Mouse (Mus musculus) intestine, embryonic 15.5 days (tissue): ENCODE measurements around the gene Tm4sf20. TPM values are rescaled to one million over a fixed set of nuclear protein-coding genes. Genes with fewer than 3 reads are reported as not detected.
A peak's percentile ranks its signal among the peaks of the same experiment; 100 is the strongest.

Experiments
- ATAC-seq: fragments of 200-750 bp; cut with Nextera tagmentation; 2 replicates; pipeline ENCODE4 v1.8.0; 2017; ENCODE audit warnings: moderate TSS enrichment, moderate library complexity
- H3K27ac ChIP-seq: fragments of 300-500 bp; sonication (generic); 2 replicates; pipeline ENCODE4 v1.5.1; 2015; ENCODE audit warnings: mild to moderate bottlenecking, inconsistent platforms
- H3K27me3 ChIP-seq: fragments of 300-500 bp; sonication (generic); replicated peaks from 2 replicates; pipeline ENCODE4 v1.6.1; 2015; ENCODE audit warnings: inconsistent platforms
- H3K36me3 ChIP-seq: fragments of 300-500 bp; sonication (generic); 2 replicates; pipeline ENCODE4 v1.6.1; 2015; ENCODE audit warnings: inconsistent platforms
- H3K4me1 ChIP-seq: fragments of 300-500 bp; sonication (generic); replicated peaks from 2 replicates; pipeline ENCODE4 v1.6.1; 2015; ENCODE audit warnings: inconsistent platforms
- H3K4me2 ChIP-seq: fragments of 300-500 bp; sonication (generic); replicated peaks from 2 replicates; pipeline ENCODE4 v1.6.1; 2015; ENCODE audit warnings: mild to moderate bottlenecking, inconsistent platforms
- H3K4me3 ChIP-seq: fragments of 300-500 bp; sonication (generic); replicated peaks from 2 replicates; pipeline ENCODE4 v1.5.1; 2015; ENCODE audit warnings: inconsistent platforms
- H3K9ac ChIP-seq: fragments of 300-500 bp; sonication (generic); 2 replicates; pipeline ENCODE4 v1.6.1; 2015; ENCODE audit warnings: inconsistent platforms
- H3K9me3 ChIP-seq: fragments of 300-500 bp; sonication (generic); 2 replicates; pipeline ENCODE4 v1.6.1; 2016; ENCODE audit warnings: inconsistent platforms
- WGBS: fragments of 180-500 bp; shearing (Covaris S2); methylation state at CpG from one replicate; pipeline ENCODE4 v1.1.7; 2015; 5-methylcytosine and 5-hydroxymethylcytosine counted together
- polyA plus RNA-seq: library from polyadenylated mRNA; unstranded; fragments of >200 nt; fragmentation: Nextera tagmentation; extraction: Ambion mirVana; gene quantifications from 2 replicates; pipeline ENCODE4 v1.2.1, GENCODE M21; 2015

Tm4sf20 gene
- polyA plus RNA-seq, 1 experiment from 2014 or later = 153 TPM

- H3K27me3 ChIP-seq = no peaks in the 10 kb centered on the region
- no peak overlapping the region for H3K4me2 ChIP-seq
- H3K27ac ChIP-seq = no peak overlapping the region
- no peak overlapping the region for H3K4me3 ChIP-seq
- no peaks in the 10 kb centered on the region for H3K9me3 ChIP-seq
- WGBS = 98% methylated on average over 1 of the region's 1 CpGs
- H3K9ac ChIP-seq = no peak overlapping the region
- peaks cover 21% of the 10 kb centered on the region for H3K36me3 ChIP-seq
- no peaks in the 10 kb centered on the region for H3K4me1 ChIP-seq
- no peak for ATAC-seq
Measured at GRCm38 (mm10) chr1:82733357-82733756, 34.9 kb downstream of the Tm4sf20 start.

GRCm38 (mm10) chr1:82726482-82726881 is 41.8 kb downstream of the Tm4sf20 start:
- no peak for ATAC-seq
- no peak overlapping the region for H3K4me3 ChIP-seq
- H3K36me3 ChIP-seq = peaks cover 13% of the 10 kb centered on the region
- 86% methylated on average over 5 of the region's 5 CpGs for WGBS
- H3K4me1 ChIP-seq = peaks cover 5% of the 10 kb centered on the region
- no peak overlapping the region for H3K27ac ChIP-seq
- H3K9ac ChIP-seq = no peak overlapping the region
- no peak overlapping the region for H3K4me2 ChIP-seq
- no peaks in the 10 kb centered on the region for H3K9me3 ChIP-seq
- H3K27me3 ChIP-seq = no peaks in the 10 kb centered on the region

- Histone ChIP-seq H3K27me3 (no peaks in the 10 kb centered on the region), H3K4me1 (peaks cover 5% of the 10 kb centered on the region), H3K27ac (no peak overlapping the region), H3K4me3 (peak overlapping the region; percentile 76), H3K9ac (peak overlapping the region; percentile 93), H3K4me2 (peak overlapping the region; percentile 77), H3K36me3 (peaks cover 7% of the 10 kb centered on the region), H3K9me3 (no peaks in the 10 kb centered on the region)
- WGBS = 49% methylated on average over 4 of the region's 4 CpGs
- no peak for ATAC-seq
Measured at GRCm38 (mm10) chr1:82725875-82726185, 42.4 kb downstream of the Tm4sf20 start.

- 1% methylated on average over 37 of the region's 37 CpGs for WGBS
- peaks cover 5% of the 10 kb centered on the region for H3K36me3 ChIP-seq
- H3K9me3 ChIP-seq = no peaks in the 10 kb centered on the region
- ATAC-seq = peak; percentile 98
- H3K4me2 ChIP-seq = peak overlapping the region; percentile 77
- no peaks in the 10 kb centered on the region for H3K27me3 ChIP-seq
- H3K4me3 ChIP-seq = peak overlapping the region; percentile 76
- H3K9ac ChIP-seq = peak overlapping the region; percentile 93
- H3K4me1 ChIP-seq = peaks cover 5% of the 10 kb centered on the region
- peak overlapping the region; percentile 66 for H3K27ac ChIP-seq
Measured at GRCm38 (mm10) chr1:82725026-82725874, 43.0 kb downstream of the Tm4sf20 start.

GRCm38 (mm10) chr1:82724339-82725025 is 43.8 kb downstream of the Tm4sf20 start, which contains the start of gene Mff:
TSS of gene Mff (plus strand) at chr1:82724890.
- Histone ChIP-seq H3K9ac (peak within 1 kb of the TSS; percentile 93), H3K4me3 (peak within 1 kb of the TSS; percentile 76), H3K4me1 (peaks cover 5% of the 10 kb centered on the region), H3K9me3 (no peaks in the 10 kb centered on the region), H3K27me3 (no peaks in the 10 kb centered on the region), H3K27ac (peak within 1 kb of the TSS; percentile 66), H3K36me3 (peaks cover under 1% of the 10 kb centered on the region; the same call in 1 of the 2 replicates), H3K4me2 (peak within 1 kb of the TSS; percentile 77)
- 10% methylated on average over 38 of the region's 38 CpGs for WGBS
- ATAC-seq = peak; percentile 99

GRCm38 (mm10) chr1:82717816-82718512 is 50.3 kb downstream of the Tm4sf20 start:
- WGBS = 71% methylated on average over 9 of the region's 9 CpGs

More at GRCm38 (mm10) chr1:82717816-82718512, 50.3 kb downstream of the Tm4sf20 start:
- Histone ChIP-seq H3K9ac (no peak overlapping the region), H3K9me3 (no peaks in the 10 kb centered on the region), H3K36me3 (no peaks in the 10 kb centered on the region), H3K4me3 (no peak overlapping the region), H3K4me1 (no peaks in the 10 kb centered on the region), H3K4me2 (no peak overlapping the region), H3K27ac (no peak overlapping the region), H3K27me3 (no peaks in the 10 kb centered on the region)
- no peak for ATAC-seq

Other genes starting within 250 kb of the Tm4sf20 start
- 0.10 TPM in 2 replicates for gene Col4a4, start 181.6 kb downstream of the Tm4sf20 start, polyA plus RNA-seq
- 0.13 and 0.25 TPM in 2 replicates for gene Col4a3, start 181.5 kb downstream of the Tm4sf20 start, polyA plus RNA-seq
- gene Mff, start 43.6 kb downstream of the Tm4sf20 start, polyA plus RNA-seq = 157 and 188 TPM in 2 replicates
- gene Gm47791, start 2.8 kb upstream of the Tm4sf20 start, polyA plus RNA-seq = not detected in 2 replicates
- gene Agfg1, start 71.0 kb upstream of the Tm4sf20 start, polyA plus RNA-seq = 33.0 and 35.7 TPM in 2 replicates
- 0.36 TPM in 1 of 2 replicates, not detected in the other for gene A030005L19Rik, start 144.9 kb upstream of the Tm4sf20 start, polyA plus RNA-seq
- not detected in 2 replicates for gene A030014E15Rik, start 156.5 kb upstream of the Tm4sf20 start, polyA plus RNA-seq
- gene Gm6217, start 162.9 kb upstream of the Tm4sf20 start, polyA plus RNA-seq = not detected in 2 replicates
- not detected in 2 replicates for gene A030003K21Rik, start 174.9 kb upstream of the Tm4sf20 start, polyA plus RNA-seq
- gene Gm7544, start 187.6 kb upstream of the Tm4sf20 start, polyA plus RNA-seq = not detected in 2 replicates
- gene Gm47955, start 191.8 kb upstream of the Tm4sf20 start, polyA plus RNA-seq = not detected in 2 replicates
- gene Gm47959, start 232.1 kb upstream of the Tm4sf20 start, polyA plus RNA-seq = not detected in 2 replicates